Mouse (Mus musculus): Measurements from ENCODE around the gene Ctbp2. TPM values are rescaled to one million over a fixed set of nuclear protein-coding genes. Genes with fewer than 3 reads are reported as not detected.

Ctbp2 gene
- total RNA-seq, 1 experiment: 241 TPM

DNA sequence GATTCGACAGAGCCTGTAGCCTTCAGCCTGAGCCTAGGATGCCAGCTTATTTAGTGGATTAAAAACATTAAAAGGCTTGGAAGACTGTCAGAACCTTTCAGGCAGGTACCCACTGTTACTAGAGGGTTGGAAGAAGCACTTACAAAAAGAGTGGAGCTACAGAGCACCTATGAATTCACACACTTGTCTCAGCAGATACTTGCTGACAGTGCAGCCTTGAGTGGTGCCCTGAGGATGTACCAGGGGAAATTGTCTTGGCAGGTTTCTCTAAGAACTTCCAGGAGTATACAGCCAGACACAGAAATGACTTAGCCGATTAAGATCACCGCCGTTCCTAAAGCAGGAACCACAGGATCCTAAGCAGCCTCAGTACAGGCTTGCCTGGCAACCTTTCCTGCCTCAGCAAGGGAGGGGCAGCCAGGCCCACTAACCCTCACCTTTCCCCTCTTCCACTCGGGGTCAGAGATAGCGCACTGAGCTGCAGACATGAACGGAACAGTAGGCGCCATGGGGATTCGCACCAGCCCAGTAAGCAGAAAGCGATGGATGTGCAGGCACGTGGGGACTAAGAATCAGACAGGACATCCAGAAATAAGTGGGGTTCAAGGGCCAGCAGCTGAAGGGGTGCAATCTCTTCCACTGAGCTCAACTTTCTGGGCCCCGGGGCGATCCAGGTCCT is 40.1 kb downstream of the Ctbp2 start:
- Histone ChIP-seq H3K9me3 (ENCODE audit: control insufficient read depth, insufficient read depth, low read depth, low read length) (no peaks in the 10 kb centered on the region), H3K9ac (ENCODE audit: insufficient read depth, low read depth, low read length, poor library complexity, severe bottlenecking) (no peak overlapping the region), H3K4me1 (ENCODE audit: control insufficient read depth in 2 of 2, insufficient read depth in 2 of 2, low read length in 2 of 2, poor library complexity in 1 of 2) (peaks cover 1 to 43% of the 10 kb centered on the region in 2 experiments; a peak in 3 of 4 replicates), H3K27ac (ENCODE audit: insufficient read depth, low read depth, low read length, poor library complexity, severe bottlenecking) (no peak overlapping the region), H3K36me3 (ENCODE audit: control insufficient read depth, insufficient read depth, low read length, poor library complexity, severe bottlenecking) (peaks cover 56% of the 10 kb centered on the region), H3K4me3 (ENCODE audit: insufficient read depth in 1 of 2, low read depth in 1 of 2, low read length in 2 of 2, poor library complexity in 1 of 2, severe bottlenecking in 1 of 2) (no peak overlapping the region)
- TF ChIP-seq HCFC1 (IDR thresholded peaks at IDR 0.05; ENCODE audit: borderline replicate concordance, insufficient read depth, low read length) (no peak), MAFK (IDR thresholded peaks at IDR 0.05; ENCODE audit: insufficient read depth, low read depth, low read length) (no peak), ZNF384 (IDR thresholded peaks at IDR 0.05; ENCODE audit: low read depth, low read length) (no peak), ZC3H11A (IDR thresholded peaks at IDR 0.05; ENCODE audit: borderline replicate concordance, low read depth, low read length) (no peak), CHD2 (IDR thresholded peaks at IDR 0.05; ENCODE audit: low read depth, low read length) (no peak)
- in situ Hi-C loops (cut with MboI; ENCODE audit: low sequenced_read_pairs in 2 of 2, unreplicated experiment in 2 of 2): no loop called here
- DNase-seq (ENCODE audit: low read depth, low spot score): no peak

DNA sequence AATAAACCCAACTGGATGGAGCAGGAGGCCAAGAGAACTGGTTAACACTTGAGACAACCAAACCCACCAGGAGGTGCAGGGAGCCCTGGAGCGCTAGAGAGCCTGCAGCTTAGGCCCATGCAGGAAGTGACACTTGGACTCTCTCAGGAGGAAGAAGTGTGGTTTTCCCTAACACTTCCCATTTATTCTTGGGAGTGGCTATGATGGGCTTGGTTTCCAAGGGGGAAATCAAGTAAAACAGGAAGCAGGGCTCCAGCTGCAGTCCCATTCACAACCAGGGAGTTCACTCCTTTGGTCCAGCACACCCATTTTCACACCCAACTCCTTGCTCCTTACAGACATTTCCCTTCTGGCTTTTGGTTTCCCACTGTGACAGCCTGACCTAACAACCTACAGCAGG is 45.2 kb downstream of the Ctbp2 start:
- Histone ChIP-seq H3K9ac (ENCODE audit: insufficient read depth, low read depth, low read length, poor library complexity, severe bottlenecking) (no peak overlapping the region), H3K4me3 (ENCODE audit: insufficient read depth in 1 of 2, low read depth in 1 of 2, low read length in 2 of 2, poor library complexity in 1 of 2, severe bottlenecking in 1 of 2) (no peak overlapping the region), H3K9me3 (ENCODE audit: control insufficient read depth, insufficient read depth, low read depth, low read length) (no peaks in the 10 kb centered on the region), H3K36me3 (ENCODE audit: control insufficient read depth, insufficient read depth, low read length, poor library complexity, severe bottlenecking) (peaks cover 60% of the 10 kb centered on the region), H3K27ac (ENCODE audit: insufficient read depth, low read depth, low read length, poor library complexity, severe bottlenecking) (no peak overlapping the region), H3K4me1 (ENCODE audit: control insufficient read depth in 2 of 2, insufficient read depth in 2 of 2, low read length in 2 of 2, poor library complexity in 1 of 2) (peaks cover 6 to 33% of the 10 kb centered on the region in 2 experiments; a peak in 3 of 4 replicates)
- no peak for DNase-seq (ENCODE audit: low read depth, low spot score)
- TF ChIP-seq MAFK (IDR thresholded peaks at IDR 0.05; ENCODE audit: insufficient read depth, low read depth, low read length) (no peak), ZC3H11A (IDR thresholded peaks at IDR 0.05; ENCODE audit: borderline replicate concordance, low read depth, low read length) (no peak), CHD2 (IDR thresholded peaks at IDR 0.05; ENCODE audit: low read depth, low read length) (no peak), HCFC1 (IDR thresholded peaks at IDR 0.05; ENCODE audit: borderline replicate concordance, insufficient read depth, low read length) (no peak), ZNF384 (IDR thresholded peaks at IDR 0.05; ENCODE audit: low read depth, low read length) (no peak)
- in situ Hi-C loops (cut with MboI; ENCODE audit: low sequenced_read_pairs in 2 of 2, unreplicated experiment in 2 of 2): no loop called here

DNA sequence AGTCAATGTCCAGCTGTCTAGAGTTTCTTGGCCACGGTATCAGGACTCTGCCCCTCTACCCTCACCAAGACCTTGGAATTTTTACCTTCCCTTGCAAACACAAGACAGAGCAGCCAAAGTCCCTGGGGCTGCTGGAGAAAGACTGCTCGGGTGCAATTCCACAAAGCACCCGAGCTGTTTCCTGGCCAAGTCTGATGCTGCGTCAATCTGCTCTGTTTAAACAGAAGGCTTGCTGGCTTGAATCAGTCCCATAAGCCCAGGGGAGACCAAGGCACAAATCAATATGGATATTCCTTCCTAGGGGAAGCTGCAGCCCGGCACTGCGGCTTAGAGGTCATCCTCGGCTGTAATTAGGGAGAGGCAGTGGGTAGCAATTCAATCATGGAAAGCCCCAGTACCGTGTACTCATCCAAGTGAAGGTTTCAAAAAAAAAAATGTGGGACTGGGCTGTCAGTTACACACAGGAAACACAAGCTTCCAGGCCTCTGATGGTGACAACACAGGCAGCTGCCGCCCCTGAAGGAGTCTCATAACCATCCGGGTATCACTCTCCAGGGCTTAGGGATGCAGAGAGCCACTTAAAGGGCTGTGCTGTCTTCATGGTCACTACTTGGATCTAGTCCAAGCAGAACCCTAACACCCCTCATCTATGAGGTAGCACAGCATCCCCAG is 49.6 kb downstream of the Ctbp2 start:
- Histone ChIP-seq H3K36me3 (ENCODE audit: control insufficient read depth, insufficient read depth, low read length, poor library complexity, severe bottlenecking) (peaks cover 62% of the 10 kb centered on the region), H3K9me3 (ENCODE audit: control insufficient read depth, insufficient read depth, low read depth, low read length) (no peaks in the 10 kb centered on the region), H3K4me1 (ENCODE audit: control insufficient read depth in 2 of 2, insufficient read depth in 2 of 2, low read length in 2 of 2, poor library complexity in 1 of 2) (peaks cover 6 to 26% of the 10 kb centered on the region in 2 experiments; a peak in 3 of 4 replicates), H3K27ac (ENCODE audit: insufficient read depth, low read depth, low read length, poor library complexity, severe bottlenecking) (no peak overlapping the region), H3K9ac (ENCODE audit: insufficient read depth, low read depth, low read length, poor library complexity, severe bottlenecking) (no peak overlapping the region), H3K4me3 (ENCODE audit: insufficient read depth in 1 of 2, low read depth in 1 of 2, low read length in 2 of 2, poor library complexity in 1 of 2, severe bottlenecking in 1 of 2) (no peak overlapping the region)
- no peak for TF ChIP-seq ZC3H11A (IDR thresholded peaks at IDR 0.05; ENCODE audit: borderline replicate concordance, low read depth, low read length)
- no peak for TF ChIP-seq CHD2 (IDR thresholded peaks at IDR 0.05; ENCODE audit: low read depth, low read length)
- TF ChIP-seq ZNF384 (IDR thresholded peaks at IDR 0.05; ENCODE audit: low read depth, low read length): no peak
- no peak for TF ChIP-seq HCFC1 (IDR thresholded peaks at IDR 0.05; ENCODE audit: borderline replicate concordance, insufficient read depth, low read length)
- no peak for TF ChIP-seq MAFK (IDR thresholded peaks at IDR 0.05; ENCODE audit: insufficient read depth, low read depth, low read length)
- DNase-seq (ENCODE audit: low read depth, low spot score): no peak
- in situ Hi-C loops (cut with MboI; ENCODE audit: low sequenced_read_pairs in 2 of 2, unreplicated experiment in 2 of 2): no loop called here

DNA sequence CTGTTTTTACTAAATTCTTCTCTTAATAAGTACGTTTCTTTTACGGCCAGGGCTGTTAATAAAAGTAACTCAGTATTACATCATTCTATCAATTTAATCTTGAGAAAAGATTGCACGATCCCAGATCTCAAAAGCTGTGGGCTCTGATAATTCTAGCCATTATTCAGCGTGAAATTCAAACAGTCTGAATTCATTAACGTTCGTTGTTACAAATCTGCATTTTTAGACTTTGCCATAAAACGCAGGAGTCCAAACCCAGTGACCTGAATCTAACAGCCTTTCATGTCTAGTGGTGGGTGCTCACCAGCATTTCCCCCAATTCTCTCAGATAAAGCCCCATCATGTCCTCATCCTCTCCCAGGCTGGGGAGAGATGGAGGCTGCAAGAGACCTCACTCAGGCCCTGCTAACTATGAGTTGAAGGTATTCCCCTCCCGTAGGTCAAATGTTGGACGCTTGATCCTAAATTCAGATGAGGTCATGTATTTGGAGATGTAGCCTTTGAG is 51.0 kb downstream of the Ctbp2 start:
- Histone ChIP-seq H3K36me3 (ENCODE audit: control insufficient read depth, insufficient read depth, low read length, poor library complexity, severe bottlenecking) (peaks cover 53% of the 10 kb centered on the region), H3K4me1 (ENCODE audit: control insufficient read depth in 2 of 2, insufficient read depth in 2 of 2, low read length in 2 of 2, poor library complexity in 1 of 2) (peaks cover 0 to 15% of the 10 kb centered on the region in 2 experiments; a peak in 3 of 4 replicates), H3K9ac (ENCODE audit: insufficient read depth, low read depth, low read length, poor library complexity, severe bottlenecking) (no peak overlapping the region), H3K4me3 (ENCODE audit: insufficient read depth in 1 of 2, low read depth in 1 of 2, low read length in 2 of 2, poor library complexity in 1 of 2, severe bottlenecking in 1 of 2) (no peak overlapping the region), H3K27ac (ENCODE audit: insufficient read depth, low read depth, low read length, poor library complexity, severe bottlenecking) (no peak overlapping the region), H3K9me3 (ENCODE audit: control insufficient read depth, insufficient read depth, low read depth, low read length) (no peaks in the 10 kb centered on the region)
- TF ChIP-seq HCFC1 (IDR thresholded peaks at IDR 0.05; ENCODE audit: borderline replicate concordance, insufficient read depth, low read length) (no peak), ZC3H11A (IDR thresholded peaks at IDR 0.05; ENCODE audit: borderline replicate concordance, low read depth, low read length) (no peak), ZNF384 (IDR thresholded peaks at IDR 0.05; ENCODE audit: low read depth, low read length) (no peak), MAFK (IDR thresholded peaks at IDR 0.05; ENCODE audit: insufficient read depth, low read depth, low read length) (no peak), CHD2 (IDR thresholded peaks at IDR 0.05; ENCODE audit: low read depth, low read length) (no peak)
- in situ Hi-C loops (cut with MboI; ENCODE audit: low sequenced_read_pairs in 2 of 2, unreplicated experiment in 2 of 2): no loop called here
- no peak for DNase-seq (ENCODE audit: low read depth, low spot score)
